Mouse (Mus musculus) mouse embryonic stem cell (cell line): Measurements from ENCODE around the gene Mymx.

Experiments
- in situ Hi-C, 2 experiments: fragments of 300-500 bp; cut with MboI; formaldehyde crosslinking; loops; 1 replicate in 1 of 2; 3 replicates in 1 of 2; pipeline ENCODE4 v1.14.3; 2019 to 2020; ENCODE audit warnings: low sequenced_read_pairs in 2 of 2, low pct_unique_long_range_greater_than_20kb in 1 of 2, mixed read lengths in 1 of 2; ENCODE audit not compliant: unreplicated experiment in 1 of 2

Mymx gene

GRCm38 (mm10) chr17:45616046-45616650 is 14.2 kb upstream of the Mymx start:
- in situ Hi-C loops: no loop called here

GRCm38 (mm10) chr17:45612921-45613320 is 11.0 kb upstream of the Mymx start:
- in situ Hi-C loops: no loop called here

- in situ Hi-C loops: no loop called here
These were observed 10.1 kb upstream of the Mymx start for GRCm38 (mm10) chr17:45612008-45612407.

GRCm38 (mm10) chr17:45610144-45610866 is 8.4 kb upstream of the Mymx start:
- in situ Hi-C loops: no loop called here

- in situ Hi-C loops: no loop called here
These were observed 6.5 kb upstream of the Mymx start for GRCm38 (mm10) chr17:45608396-45608795.

GRCm38 (mm10) chr17:45606992-45607879 is 5.3 kb upstream of the Mymx start:
- in situ Hi-C loops: no loop called here

- in situ Hi-C loops: no loop called here
These were observed 1.1 kb upstream of the Mymx start for GRCm38 (mm10) chr17:45602984-45603383.

GRCm38 (mm10) chr17:45601325-45601724 is 577 bp downstream of the Mymx start:
- in situ Hi-C loops: no loop called here

- in situ Hi-C loops: no loop called here
These were observed 1.6 kb downstream of the Mymx start for GRCm38 (mm10) chr17:45600267-45600666.

GRCm38 (mm10) chr17:45599446-45600242 is 2.3 kb downstream of the Mymx start, which contains the start of gene Slc29a1:
Slc29a1 (minus strand) TSS chr17:45599606.
- in situ Hi-C loops: no loop called here

GRCm38 (mm10) chr17:45598891-45599290 is 3.0 kb downstream of the Mymx start:
- in situ Hi-C loops: no loop called here

GRCm38 (mm10) chr17:45598376-45598775 is 3.5 kb downstream of the Mymx start:
- in situ Hi-C loops: no loop called here

- in situ Hi-C loops: no loop called here
These were observed 4.1 kb downstream of the Mymx start for GRCm38 (mm10) chr17:45597787-45598186.

- in situ Hi-C loops: no loop called here
These were observed 5.1 kb downstream of the Mymx start for GRCm38 (mm10) chr17:45596631-45597396.

GRCm38 (mm10) chr17:45595736-45596390 is 6.0 kb downstream of the Mymx start:
- in situ Hi-C loops: no loop called here

- in situ Hi-C loops: no loop called here
These were observed 6.8 kb downstream of the Mymx start for GRCm38 (mm10) chr17:45594881-45595735.
